Mouse (Mus musculus): Measurements from ENCODE around the gene Gm8298. TPM values are rescaled to one million over a fixed set of nuclear protein-coding genes. Genes with fewer than 3 reads are reported as not detected.
A peak's percentile ranks its signal among the peaks of the same experiment; 100 is the strongest.
"Not testable (repeated sequence)": the region's sequence is repeated elsewhere in the genome, so short reads cannot be mapped to it uniquely, and the experiment has no call there.

Gm8298 gene
- total RNA-seq (2015), result not detected in 2 replicates
- total RNA-seq (2017), result not detected in 2 replicates

DNA sequence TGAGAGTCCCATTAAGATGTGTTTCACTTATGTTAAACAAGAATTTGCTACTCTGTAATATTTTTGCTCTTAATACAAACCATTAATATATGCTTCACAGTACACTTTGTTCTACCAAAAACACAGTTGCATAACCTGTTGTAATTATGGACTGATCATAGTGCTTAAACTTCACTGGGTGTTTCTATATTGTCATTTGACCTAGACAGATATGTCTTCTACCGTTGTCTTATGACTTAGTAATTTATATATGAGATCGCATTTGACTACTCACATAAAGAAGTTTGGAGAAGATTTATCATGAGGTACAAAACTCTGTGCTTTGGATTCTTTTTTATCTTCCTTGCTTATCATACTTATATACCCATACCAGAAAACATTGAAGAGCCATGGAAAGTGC, at the start of gene Gm8298:
Gene Gm8298 (plus strand): TSS at position 301 of the 400 bp plus-strand sequence.
- no peak for ATAC-seq (replicated peaks; ENCODE audit: poor library complexity)

DNA sequence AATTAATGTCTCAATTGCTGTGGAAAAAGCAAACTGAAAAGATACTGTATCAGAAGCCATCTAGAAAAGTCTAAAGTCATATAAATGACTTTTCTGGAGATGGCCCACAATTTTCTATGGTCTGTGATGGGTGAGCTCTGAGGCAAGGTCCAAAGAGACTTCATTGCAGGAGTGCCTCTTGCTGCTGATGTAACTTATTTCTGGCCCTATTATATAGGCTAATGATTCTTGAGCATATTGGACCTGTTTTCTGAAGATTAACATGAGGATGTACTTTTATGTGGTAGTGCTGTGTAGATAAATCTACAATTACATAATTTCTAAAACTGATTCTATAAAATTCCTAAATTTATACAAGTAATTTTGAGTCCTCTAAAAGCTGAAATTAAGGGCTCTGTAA, 47.7 kb upstream of the Gm8298 start:
- no peak for ATAC-seq (replicated peaks; ENCODE audit: poor library complexity)

DNA sequence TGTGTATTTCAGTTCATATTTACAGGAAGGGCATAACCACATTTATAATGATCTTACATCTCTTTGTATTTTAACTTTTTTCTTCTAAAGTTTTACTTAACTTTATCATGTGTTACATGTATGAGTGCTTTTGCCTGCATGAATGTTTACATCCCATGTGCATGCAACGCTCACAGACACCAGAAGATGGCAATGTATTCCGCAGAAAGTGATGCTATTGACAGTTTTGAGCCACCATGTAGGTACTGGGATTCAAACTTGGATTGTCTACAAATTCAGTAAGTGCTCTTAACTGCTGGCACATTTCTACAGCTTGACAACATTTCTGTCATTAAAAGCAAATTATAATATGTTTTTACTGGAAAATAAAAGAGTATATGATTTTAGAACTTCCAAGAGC, 9.9 kb downstream of the Gm8298 start:
- ATAC-seq (replicated peaks; ENCODE audit: poor library complexity), result peak; percentile 92

DNA sequence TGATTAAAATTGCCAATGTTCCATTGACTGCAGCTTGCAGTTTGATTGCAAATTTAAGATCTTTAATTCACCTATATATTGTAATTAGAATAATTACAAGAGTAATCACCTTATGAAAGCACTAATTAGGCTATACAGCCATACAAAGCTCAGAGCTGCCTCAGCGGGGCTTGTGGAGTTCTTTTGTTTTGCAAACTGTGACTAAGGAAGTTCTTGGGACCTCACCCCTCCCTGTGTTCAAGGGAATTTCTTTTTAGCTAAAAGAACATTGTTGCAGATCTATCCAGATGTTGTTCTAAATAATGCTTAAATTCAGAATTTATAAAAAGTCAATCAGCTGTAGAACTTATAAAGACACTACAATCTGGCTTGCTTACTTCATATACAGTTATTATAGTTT, 16.8 kb downstream of the Gm8298 start:
- ATAC-seq (replicated peaks; ENCODE audit: poor library complexity), result not testable (repeated sequence)

DNA sequence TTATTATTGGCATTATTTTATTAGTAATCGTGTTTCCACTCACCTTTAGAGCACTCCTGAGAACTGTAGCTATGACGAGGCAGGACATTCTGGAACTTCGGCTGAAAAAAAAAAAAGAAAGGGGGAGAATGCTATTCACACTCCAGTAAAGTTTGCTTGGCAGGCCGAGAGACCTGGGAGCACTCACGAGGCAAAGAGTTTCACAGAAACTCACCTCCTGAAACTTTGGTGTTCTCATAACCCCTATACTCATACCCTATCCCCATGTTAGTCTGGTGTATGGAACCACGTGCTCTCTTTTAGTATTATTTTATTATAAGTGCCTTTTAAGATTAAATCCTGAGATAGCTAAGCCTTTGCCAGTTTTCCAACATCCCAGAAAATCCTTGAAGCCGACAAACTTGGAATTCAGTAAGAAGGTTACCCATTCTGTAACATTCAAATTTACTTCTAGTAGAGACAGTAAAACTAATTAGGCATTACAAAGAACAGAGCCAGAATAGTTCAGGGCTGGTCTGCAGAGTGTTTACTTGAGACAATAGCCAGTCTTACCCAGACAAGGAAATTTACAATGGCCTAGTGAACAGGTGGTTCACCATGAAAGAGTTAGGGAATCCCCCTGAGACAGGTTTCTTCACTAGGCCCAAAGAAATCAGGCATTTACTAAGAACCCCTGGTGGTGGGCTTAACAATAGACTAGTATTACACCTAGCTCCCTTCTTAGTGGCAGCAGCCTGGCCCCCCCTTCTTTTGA, 19.1 kb downstream of the Gm8298 start:
- not testable (repeated sequence) for ATAC-seq (replicated peaks; ENCODE audit: poor library complexity)

DNA sequence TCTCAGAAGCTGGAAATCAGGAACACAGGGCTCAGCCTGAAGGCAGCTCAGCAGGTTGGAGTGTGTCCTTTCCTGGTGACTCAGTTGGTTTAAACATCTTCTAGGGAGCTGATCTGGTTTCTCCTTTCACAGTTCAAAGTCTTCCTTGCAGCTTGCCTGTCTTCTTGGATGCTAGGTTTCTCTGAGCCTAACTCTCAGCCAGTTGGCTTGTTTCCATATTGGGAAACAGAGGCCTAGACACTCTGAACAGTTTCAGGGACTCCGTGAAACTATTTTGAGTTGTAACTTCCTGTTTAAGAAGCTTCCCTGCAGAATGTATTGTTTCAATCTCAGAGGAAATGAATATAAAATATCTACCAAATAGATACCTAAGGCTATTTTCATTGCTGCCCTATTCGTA, 32.4 kb downstream of the Gm8298 start:
- ATAC-seq (replicated peaks; ENCODE audit: poor library complexity), result no peak

DNA sequence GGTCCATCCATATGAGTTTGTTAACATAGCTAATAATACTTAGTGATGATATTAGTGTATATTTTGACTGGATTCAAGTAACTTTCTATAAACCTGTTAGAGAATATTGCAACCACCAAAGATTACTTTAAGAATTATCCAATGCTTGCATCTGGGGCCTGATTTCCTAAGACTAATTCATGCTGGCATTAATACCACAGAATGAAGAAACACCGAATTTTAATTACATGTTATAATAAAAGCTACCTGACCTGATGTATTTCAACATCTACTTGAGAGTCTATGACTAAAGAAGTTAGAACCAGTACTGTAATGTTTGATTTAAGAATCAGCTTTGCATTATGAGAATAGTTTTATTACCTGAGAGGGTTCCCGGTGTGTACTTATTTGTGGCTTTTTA, 64.1 kb downstream of the Gm8298 start, which contains the start of gene C130079G13Rik:
Gene C130079G13Rik (plus strand): TSS at position 301 of the 400 bp plus-strand sequence.
- no peak for ATAC-seq (replicated peaks; ENCODE audit: poor library complexity)

Other genes with a start within 250 kb of the Gm8298 start
- gene Gm5538, start 131.3 kb upstream of the Gm8298 start, total RNA-seq (2015), result not detected in 2 replicates
- not detected in 2 replicates for gene Gm5538, start 131.3 kb upstream of the Gm8298 start, total RNA-seq (2017)
- not detected in 2 replicates for gene C130079G13Rik, start 64.2 kb downstream of the Gm8298 start, total RNA-seq (2015)
- not detected in 2 replicates for gene C130079G13Rik, start 64.2 kb downstream of the Gm8298 start, total RNA-seq (2017)
- gene Aadacl2, start 145.7 kb downstream of the Gm8298 start, total RNA-seq (2015), result not detected in 2 replicates
- gene Aadacl2, start 145.7 kb downstream of the Gm8298 start, total RNA-seq (2017), result not detected in 2 replicates
- not detected in 2 replicates for gene Aadac, start 164.7 kb downstream of the Gm8298 start, total RNA-seq (2015)
- gene Aadac, start 164.7 kb downstream of the Gm8298 start, total RNA-seq (2017), result not detected in 2 replicates
- 0.79 TPM in 1 of 2 replicates, not detected in the other for gene Sucnr1, start 220.8 kb downstream of the Gm8298 start, total RNA-seq (2015)
- gene Sucnr1, start 220.8 kb downstream of the Gm8298 start, total RNA-seq (2017), result not detected in 2 replicates

Data from megakaryocyte progenitor cell, adult 5-6 weeks (primary cell).